Mouse (Mus musculus) naive thymus-derived CD4-positive, alpha-beta T cell, adult 2 months (primary cell): ENCODE data around the gene Knstrn.
A peak's percentile ranks its signal among the peaks of the same experiment; 100 is the strongest.

Experiments
- DNase-seq: peaks from one replicate; pipeline ENCODE4 v3.0.0-alpha.2; 2011; ENCODE audit warnings: low read depth

Knstrn gene

DNA sequence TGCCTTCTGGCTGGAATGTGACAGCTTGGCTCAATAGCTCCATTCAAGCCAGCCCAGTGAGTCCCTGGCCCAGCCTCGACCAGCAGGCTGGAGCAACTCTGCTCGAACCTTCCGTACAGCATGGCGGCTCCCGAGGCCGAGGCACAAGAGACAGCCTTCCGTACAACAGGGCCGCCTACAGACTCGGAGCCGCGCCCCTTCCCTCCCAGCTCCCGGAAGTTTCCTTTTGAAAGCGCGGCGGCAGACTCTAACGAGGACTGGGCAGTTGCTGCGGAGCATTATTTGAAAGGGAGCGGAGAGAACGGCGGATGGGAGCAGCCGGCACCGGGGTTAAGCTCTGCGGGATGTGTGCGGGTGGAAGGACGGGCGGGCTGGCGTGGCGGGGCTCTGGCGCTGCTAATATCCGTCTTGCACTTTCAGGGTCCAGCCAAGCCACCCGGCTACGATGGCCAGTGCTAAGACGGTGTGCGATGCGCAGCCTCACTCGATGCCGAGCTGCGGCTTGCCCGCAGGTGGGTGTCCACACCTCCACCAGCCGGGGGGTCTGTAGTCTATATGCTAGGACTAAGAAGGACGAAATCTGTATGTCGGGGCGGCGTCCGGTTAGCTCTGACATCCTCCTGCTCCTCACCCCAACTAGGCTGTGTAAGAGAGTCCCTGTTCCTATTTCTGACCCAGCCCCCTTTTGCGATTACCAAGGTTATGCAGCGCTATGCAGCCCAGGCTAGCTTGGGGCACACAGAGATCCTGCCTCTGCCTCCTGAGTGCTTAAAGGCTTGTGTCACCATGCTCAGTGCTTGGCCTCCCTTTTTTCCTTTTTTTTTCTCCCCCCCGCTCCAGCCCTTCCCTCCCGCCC, at the start of gene Knstrn:
TSS of gene Knstrn (plus strand) at position 23 of the 856 bp plus-strand sequence.
- DNase-seq, result peak; percentile 87

DNA sequence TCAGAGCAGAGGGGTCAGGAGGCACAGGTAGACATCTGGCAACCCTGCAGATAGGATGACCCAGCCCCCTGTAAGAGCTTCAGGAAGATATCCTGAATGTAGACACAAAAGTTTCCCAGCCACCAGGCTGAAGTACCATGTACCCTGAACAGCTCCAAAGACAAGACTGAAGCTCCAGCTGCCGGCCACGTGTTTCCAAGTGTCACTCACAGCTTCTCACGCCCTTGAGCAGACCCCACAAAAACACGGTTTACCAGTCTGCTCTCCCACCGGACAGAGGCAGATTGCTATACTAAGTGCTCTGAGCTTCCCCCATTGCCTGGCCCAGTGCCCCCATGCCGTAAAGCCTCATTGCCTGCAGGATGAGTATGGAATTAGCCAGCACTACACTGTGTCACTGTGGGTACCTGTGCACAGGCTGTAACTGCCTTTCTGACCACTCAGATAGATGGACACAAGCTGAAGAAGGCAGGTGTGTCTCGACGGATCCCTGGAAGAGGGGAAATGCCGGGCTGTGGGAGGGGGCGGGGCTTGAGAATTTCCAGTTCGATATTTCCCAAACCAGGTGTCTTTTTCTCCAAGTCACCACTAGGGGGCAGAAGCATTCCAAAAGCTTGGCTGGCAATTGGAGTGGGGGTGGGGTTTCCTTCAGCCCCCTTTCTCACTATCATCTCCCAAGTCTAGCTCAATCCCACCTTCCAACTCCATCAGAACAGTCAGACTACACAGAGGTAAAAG, 49.5 kb upstream of the Knstrn start:
- peak; percentile 70 for DNase-seq

DNA sequence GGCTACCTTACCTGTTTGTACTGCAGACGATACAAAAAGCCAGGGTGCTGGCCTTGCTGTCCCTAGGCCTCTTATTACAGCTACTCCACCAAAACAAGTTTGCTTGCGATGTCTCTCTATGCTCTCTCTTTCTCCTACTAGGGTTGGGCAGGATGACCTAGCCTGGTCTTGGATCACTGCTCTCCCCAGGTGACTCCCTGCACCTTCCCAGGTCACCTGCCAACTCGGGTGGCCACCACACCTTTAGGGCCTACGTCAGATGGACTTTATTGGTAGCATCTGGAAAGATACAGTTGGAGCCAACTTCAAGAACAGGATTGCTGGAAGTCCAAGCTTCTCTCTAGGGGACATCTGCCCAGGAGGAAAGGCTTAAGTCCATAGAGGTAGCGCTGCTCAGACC, 48.9 kb upstream of the Knstrn start:
- DNase-seq, result no peak

DNA sequence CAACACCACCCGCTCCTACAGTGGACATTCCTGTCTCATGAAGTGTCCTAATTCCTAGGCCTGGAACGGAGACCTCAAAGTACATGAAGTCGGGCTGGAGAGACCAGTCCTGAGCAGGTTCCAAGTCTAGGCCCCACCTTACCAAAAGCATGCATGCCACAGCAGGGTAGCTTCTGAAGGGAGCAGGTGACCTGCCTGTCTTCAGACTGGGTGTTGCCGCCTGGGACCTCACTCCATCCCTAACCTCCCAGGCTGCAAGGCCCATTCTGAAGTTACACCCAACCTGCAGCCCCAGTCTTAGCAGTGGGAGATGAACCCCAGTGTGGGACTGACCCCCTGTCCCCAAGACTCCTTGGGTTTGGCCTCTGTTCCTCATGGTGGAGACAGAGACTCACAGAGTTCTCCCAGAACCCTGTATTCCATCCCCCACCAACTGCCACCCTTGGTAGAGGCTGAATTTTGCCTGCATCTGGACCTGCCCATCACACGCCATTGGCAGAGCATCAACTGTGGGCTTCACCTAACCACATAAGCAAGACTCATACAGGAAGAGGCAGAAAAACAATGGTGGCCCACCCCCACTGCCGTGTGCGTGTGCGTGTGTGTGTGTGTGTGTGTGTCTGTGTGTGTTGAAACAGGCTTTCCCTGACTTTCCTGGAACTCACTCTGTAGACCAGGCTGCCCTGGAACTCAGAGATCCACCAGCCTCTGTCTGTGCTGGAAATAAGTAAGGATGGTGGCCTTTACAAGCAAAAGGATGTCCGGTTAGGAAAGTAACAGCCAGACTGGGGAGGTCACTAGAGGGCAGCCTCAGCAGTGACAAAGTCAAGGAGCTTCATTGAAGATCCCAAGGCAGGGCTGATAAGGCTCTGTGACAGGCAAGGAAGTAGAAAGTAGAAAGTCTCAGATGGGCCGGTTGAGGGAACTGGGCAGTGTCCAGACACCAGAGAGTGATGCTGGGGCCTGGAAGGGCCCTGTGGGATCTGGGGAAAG, 47.5 kb upstream of the Knstrn start:
- DNase-seq, result no peak

DNA sequence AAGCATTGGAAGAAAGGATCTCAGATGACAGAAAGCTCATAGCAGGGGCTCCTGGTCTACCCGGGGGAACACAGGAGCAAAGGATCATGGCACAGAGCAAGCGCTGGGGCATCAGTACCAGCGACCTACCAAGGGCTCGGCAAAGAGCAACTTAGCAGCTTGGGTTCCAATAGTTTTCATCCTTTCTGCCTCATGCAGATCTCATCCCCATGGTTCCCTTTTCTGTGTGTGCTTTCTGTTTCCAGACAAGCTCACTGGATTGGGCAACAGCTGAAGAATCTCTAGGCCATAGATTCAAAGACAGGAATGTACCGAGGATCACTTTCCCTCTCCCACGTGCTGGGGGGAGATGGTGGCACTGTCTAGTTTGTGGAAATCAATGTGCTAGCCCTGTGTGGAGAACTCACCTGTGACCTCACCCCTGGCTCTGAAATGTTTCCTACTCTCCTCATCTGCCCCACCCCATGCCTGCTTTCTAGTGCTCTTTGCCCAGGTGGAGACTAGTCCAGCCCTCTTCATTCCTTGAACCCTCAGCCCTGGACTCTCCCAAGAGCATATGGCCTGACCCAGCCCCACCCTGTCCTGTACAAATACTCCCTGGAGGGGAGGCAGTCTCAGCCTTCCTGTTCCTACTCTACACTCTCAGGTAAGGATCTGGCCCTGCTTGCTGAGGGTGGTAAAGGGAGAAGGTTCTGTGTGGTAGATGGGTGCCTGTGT, 41.5 kb upstream of the Knstrn start, which contains the start of gene Phgr1:
TSS of gene Phgr1 (plus strand) at position 612 of the 717 bp plus-strand sequence.
- DNase-seq, result no peak

DNA sequence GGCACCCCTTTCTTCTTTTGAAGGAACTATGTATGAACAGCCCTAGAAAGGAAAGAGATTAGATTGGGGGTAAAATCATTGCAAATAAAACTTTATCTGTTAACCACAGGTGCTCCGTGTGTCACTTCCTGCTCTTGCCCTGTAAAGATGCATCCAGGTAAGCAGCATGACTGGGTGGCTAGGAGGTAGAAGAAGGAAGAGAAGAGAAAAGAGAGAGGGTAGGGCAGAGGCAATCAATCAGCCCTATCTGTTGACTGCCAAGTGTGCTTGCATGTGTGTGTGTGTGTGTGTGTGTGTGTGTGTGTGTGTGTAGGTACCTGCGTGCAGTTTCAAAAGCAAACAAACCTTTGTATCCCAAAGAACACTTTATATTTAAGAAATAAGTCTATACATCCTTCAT, 39.3 kb upstream of the Knstrn start:
- no peak for DNase-seq

DNA sequence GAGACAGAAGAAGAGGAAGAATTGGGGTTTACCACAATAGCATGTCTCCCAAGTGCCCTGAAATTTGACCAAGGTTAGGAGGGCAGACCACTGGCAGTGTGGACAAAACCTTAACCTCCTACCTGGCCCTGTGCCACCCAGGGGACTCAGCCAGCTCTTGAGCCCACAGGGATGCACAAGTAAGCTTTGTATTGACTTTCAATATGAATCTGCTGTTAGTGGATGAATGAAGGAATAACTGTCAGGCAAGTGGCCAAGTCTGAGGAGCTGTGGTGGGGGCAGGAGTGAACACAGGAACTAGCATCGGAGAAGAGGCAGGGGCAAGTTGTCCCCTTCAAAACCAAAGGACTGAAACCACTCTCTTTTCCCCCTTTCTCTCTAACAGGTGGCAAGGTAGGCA, 38.4 kb upstream of the Knstrn start:
- DNase-seq, result no peak

DNA sequence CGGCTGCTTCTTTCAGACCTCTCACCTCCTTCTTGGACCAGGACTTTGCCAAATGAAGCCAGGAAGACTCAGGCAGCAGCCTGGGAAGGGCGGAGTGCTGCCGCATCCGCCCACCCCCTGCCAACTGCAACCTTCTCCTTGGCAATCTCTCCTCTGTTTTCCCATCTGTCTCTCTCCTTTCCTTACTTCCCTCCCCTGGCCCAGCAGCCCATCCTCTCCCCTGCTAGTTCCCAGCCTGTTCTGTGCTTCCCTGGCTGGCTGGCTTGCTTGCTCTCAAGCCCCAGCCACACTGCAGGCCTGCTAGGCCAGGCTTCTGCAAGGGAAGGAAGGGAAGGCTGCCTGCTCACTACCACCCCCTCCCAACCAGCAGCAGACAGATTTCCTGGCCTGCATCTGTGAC, 38.0 kb upstream of the Knstrn start:
- DNase-seq, result no peak

DNA sequence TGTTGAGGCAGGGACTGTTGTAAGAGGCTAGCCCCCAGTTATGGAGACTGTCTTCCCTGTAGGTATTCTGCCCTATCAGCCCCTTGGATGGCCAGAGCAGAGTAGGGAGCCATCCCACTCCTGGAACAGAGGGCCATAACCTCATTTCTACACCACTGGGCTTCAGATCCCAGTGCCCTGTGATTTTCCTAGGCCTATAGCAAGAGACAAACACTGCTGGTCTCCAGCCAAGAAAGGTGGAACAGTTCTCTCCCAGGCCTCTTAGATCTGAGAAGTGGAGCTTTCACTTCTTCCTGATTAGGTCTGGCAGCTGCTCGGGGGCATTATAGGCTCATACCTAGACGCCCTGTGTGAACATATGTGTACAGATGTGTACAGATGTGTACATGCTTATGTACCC, 37.5 kb upstream of the Knstrn start:
- DNase-seq, result no peak

DNA sequence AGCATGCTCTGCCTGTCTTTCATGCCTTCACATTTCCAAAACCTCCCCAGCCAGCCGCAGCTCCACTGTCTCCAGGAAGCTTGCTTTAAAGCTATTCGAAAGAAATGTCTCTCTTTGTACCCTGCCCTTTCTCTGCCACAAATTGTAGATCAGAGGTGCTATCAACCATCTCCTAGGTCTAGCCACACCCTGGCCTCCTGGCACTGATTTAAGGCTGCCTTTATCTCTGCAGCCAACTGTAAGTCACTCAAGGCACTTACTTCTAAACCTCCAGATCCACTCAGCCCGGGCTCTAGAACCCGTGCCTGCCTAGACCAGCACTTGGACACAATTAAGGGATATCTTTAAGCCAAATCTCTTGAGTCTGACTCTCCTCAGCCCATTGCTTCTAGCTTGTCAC, 35.4 kb upstream of the Knstrn start:
- DNase-seq, result no peak

DNA sequence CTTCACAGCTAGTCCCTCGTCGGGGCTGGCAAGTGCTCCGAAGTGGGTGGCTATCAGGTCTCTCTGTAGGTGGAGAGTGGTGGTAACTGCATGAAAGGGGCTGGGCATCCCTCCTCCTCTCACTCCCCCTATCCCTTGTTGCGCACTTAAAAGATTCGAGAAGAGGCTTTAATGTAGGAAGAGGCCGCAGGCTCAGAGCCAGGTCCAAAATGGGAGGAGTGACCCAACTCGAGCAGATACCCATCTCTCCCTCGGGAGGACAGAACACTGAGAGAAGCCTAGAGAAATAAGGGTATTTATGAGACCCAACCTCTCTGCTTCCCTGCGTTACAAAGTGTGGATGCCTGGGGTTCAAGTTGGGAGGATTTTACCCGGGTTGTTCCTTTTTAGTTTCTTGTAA, 34.7 kb upstream of the Knstrn start:
- DNase-seq, result no peak

DNA sequence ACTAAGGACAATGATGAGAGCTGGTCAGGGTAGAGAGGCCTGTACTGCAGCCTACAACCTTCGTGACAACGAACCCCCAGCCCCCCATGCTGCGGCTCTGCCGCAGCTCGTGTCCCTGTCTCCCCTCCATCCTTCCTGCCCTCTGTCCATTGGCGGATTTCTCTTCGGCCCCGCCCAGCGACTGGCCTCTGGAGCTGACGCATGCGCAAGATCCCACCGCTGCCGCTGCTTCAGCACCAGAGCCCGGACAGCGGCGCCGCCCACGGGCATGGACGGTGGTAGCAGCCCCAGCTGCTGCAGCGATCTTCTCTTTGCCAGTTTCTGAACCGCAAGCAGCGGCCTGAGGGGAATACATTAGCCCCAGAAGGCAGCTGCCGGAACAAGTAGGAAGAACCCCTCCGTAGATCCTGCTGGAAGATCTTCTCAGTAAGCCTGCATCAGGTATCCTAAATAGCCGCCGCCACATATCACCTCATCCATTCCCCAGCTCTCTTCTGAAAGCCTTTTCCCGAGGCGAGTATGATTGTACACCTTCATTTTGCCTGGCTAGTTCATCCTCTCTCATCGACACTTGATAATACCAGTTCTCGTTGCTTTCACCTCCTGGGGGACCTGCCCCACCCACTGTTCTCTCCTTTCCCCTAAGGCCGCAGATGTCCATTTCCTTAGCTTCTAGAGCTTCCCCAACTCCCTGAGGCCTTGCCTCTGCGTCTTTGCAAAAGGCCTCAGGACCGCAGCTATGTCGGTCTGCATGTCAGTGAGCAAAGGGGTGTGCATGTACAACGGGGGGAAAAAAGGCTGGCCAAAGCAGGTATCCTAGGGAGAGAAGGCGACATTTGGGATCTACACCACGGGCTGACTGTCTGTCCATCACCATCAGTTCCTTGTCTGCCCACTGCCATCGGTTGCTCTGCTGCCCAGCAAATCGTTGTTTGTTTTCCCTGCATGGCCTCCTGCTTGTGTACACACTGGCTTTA, 34.0 kb upstream of the Knstrn start, which contains the start of gene Disp2:
TSS of gene Disp2 (plus strand) at position 216 of the 977 bp plus-strand sequence.
- DNase-seq, result peak; percentile 65

DNA sequence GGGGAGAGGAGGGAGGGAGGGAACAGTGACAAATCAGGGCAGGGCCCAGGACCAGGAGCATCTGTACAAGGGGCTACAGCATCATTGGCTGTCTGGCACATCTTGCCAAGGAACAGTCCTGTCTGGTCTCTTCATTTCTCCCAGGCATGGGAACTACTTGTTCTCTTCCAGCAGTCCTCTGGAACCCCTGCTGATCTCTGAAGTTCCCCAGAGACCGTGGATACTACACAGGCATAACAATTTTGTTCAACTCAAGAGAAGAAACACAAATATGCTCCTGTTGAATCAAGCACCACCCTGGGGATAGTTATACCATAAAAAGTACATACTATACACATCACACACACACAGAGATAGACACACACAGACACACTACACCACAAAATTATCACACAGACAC, 32.7 kb upstream of the Knstrn start:
- no peak for DNase-seq

DNA sequence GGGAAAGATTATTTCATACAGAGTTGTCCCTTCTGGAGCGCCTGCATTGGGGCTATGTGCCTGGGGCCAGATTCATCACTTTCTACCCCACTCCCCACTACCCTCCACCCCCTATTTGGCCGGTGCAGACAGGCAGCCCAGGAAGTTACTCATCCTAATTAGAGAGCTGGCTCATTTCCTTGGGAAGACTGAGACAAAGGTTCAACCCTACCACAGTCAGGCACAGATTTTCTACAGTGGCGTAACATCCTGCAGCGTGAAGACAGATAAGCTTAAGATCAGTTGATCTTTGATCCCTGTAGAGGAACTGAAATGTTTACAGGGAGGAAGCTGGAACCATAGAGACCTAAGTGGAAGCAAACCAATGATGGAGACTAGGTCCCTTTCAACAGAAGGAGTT, 31.5 kb upstream of the Knstrn start:
- no peak for DNase-seq

DNA sequence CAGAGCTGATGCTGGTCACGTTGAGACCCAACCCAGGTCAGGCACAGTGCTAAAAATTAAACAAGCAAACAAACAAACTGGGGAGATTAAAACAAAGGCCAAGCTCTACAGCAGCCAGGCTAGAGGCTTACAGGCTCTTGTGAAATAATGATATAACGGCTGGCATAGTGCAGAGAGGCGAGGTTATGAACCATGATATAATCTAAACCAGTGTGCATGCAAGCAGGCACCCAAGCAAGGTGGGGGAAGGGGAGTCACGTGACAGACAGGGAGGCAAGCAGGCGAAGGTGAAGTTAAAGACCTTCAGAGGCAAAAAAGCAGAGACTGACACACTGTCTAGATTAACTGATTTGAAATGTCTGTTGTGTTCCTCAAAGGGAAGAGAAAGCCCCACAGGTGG, 30.7 kb upstream of the Knstrn start:
- DNase-seq, result no peak

DNA sequence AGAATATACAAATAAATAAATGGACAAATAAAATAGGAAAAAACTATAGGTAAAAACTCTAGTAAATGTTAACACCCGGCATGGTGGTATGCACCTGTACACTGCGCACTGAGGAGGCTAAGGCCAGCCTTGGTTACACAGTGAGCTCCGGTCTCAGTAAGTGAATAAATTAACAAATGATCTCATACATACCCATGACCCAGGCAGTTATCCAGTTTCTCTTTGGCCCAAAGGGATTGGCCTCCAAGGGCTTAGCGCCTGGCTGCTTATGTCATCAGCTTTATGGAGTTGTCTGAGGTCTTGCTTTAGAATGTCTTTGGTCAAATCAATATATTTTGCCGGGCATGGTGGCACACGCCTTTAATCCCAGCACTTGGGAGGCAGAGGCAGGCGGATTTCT, 30.1 kb upstream of the Knstrn start:
- no peak for DNase-seq

DNA sequence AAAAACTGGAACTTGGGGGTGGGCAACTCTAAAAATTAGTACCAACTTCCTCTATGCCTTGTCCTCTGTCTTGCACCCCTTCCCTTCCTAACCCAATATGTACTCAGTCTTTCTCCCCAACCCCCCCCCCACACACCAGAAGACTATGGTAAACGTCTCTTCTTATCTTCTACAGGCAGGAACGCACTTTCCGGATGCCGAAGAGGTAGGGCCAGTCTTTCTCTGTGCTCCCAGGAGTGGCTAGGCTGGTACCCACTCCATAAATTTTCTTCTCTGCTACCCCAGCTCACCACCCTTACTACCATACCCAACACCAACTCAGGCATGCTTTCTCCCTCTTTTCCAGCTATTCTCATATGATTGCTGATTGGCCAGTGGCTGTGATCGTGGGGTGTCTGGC, 27.3 kb upstream of the Knstrn start:
- DNase-seq, result no peak

DNA sequence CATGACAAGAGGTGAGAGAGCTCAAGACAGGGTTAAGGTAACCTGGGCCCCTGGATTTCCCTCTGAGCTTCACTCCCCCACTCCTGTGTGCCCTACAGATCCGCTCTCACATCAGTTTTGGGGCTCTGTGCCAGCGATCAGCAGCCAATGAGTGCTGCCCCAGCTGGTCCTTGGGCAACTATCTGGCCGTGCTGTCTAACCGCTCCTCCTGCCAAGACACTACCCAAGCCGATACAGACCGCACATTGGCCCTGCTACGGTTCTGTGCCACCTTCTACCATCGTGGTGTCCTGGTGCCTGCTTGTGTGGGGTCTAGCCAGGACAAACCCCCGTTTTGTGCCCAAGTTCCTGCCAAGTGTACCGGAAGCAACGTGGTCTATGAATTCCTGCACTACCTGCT, 24.3 kb upstream of the Knstrn start:
- DNase-seq, result no peak

DNA sequence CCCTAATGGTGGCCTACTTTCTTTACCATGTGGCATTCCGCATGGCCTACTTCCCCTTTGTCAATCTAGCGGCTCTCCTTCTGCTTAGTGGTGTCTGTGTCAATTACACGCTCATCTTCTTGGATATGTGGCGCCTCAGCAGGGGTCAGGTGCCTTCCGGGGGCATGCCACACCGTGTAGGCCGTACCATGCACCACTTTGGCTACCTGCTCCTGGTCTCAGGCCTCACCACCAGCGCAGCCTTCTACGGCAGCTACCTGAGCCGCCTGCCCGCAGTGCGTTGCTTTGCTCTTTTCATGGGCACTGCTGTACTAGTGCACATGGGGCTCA, 23.6 kb upstream of the Knstrn start:
- no peak for DNase-seq
